Mouse (Mus musculus): ENCODE measurements around the gene Cyb5b. TPM values are rescaled to one million over a fixed set of nuclear protein-coding genes. Genes with fewer than 3 reads are reported as not detected.
"Not testable (repeated sequence)": the region's sequence is repeated elsewhere in the genome, so short reads cannot be mapped to it uniquely, and the experiment has no call there.

Gene Cyb5b
- polyA plus RNA-seq, 1 experiment, result 157 TPM

DNA sequence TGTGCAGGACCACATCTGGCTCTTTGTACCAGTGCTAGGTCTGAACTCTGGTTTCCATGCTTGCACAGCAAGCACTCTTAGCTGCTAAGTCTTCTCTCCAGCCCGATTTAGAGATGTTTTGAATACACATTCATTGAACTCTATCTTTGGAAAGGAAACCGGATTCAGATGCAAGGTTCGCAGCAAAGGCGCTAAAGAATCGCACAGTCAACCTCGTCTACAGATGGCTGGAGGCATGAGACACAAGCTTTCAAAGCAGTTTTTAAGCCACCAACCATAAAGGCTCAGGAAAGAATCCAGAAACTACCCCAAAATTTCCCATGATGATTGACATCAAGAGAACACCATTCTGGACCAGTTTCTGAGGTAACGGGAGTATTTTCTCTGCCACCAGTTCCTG lies 61.6 kb downstream of the Cyb5b start:
- TF ChIP-seq CTCF (IDR thresholded peaks at IDR 0.05; ENCODE audit: extremely low read depth, insufficient read length, insufficient replicate concordance, low read depth, low read length) (no peak), POLR2A (IDR thresholded peaks at IDR 0.05; ENCODE audit: low read depth, low read length) (no peak)
- 92% methylated on average over 7 of the region's 7 CpGs for WGBS
- H3K36me3 ChIP-seq (ENCODE audit: control insufficient read depth, insufficient read depth, low read length), result no peaks in the 10 kb centered on the region
- no peak overlapping the region for H3K27ac ChIP-seq (ENCODE audit: insufficient read depth, low read depth, low read length)
- no peaks in the 10 kb centered on the region for H3K27me3 ChIP-seq (ENCODE audit: control insufficient read depth, insufficient read depth, low read length)
- no peak overlapping the region for H3K4me3 ChIP-seq (ENCODE audit: low read depth, low read length)
- H3K4me1 ChIP-seq (ENCODE audit: control insufficient read depth, insufficient read depth, insufficient read length, low read length), result no peaks in the 10 kb centered on the region

GRCm38 (mm10) chr8:107217230-107217629 lies 66.8 kb downstream of the Cyb5b start:
- WGBS, result 34% methylated on average over 7 of the region's 7 CpGs
- H3K27ac ChIP-seq (ENCODE audit: insufficient read depth, low read depth, low read length); H3K4me1 ChIP-seq (ENCODE audit: control insufficient read depth, insufficient read depth, insufficient read length, low read length); H3K27me3 ChIP-seq (ENCODE audit: control insufficient read depth, insufficient read depth, low read length); H3K36me3 ChIP-seq (ENCODE audit: control insufficient read depth, insufficient read depth, low read length); H3K4me3 ChIP-seq (ENCODE audit: low read depth, low read length): not testable (repeated sequence)

- 84% methylated on average over 8 of the region's 8 CpGs for WGBS
- H3K36me3 ChIP-seq (ENCODE audit: control insufficient read depth, insufficient read depth, low read length), result no peaks in the 10 kb centered on the region
- no peaks in the 10 kb centered on the region for H3K4me1 ChIP-seq (ENCODE audit: control insufficient read depth, insufficient read depth, insufficient read length, low read length)
- no peak for TF ChIP-seq CTCF (IDR thresholded peaks at IDR 0.05; ENCODE audit: extremely low read depth, insufficient read length, insufficient replicate concordance, low read depth, low read length)
- no peak for TF ChIP-seq POLR2A (IDR thresholded peaks at IDR 0.05; ENCODE audit: low read depth, low read length)
- no peaks in the 10 kb centered on the region for H3K27me3 ChIP-seq (ENCODE audit: control insufficient read depth, insufficient read depth, low read length)
- no peak overlapping the region for H3K4me3 ChIP-seq (ENCODE audit: low read depth, low read length)
- H3K27ac ChIP-seq (ENCODE audit: insufficient read depth, low read depth, low read length), result no peak overlapping the region
These were observed 67.7 kb downstream of the Cyb5b start for GRCm38 (mm10) chr8:107218091-107218490.

DNA sequence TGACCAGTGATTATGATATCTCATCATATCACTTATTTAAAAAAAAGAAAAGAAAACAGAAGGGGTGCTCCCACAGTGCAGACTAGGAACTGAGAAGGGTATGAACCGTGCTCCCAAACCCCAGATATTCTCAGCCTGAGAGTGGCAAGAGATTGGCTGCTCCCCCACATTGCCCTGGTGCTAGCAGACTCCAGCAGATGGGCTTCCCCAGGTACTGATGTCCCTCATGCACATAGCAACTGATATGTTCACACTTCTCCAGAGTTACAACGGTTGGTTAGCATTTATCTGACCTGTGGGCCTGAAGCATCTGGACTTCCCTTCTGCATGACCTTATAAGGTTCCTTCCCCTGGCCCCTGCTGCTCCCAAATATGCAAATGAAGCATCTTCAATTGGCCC lies 68.6 kb downstream of the Cyb5b start:
- WGBS, result 80% methylated on average over 2 of the region's 2 CpGs

GRCm38 (mm10) chr8:107221924-107222851 lies 71.7 kb downstream of the Cyb5b start:
- no peak for TF ChIP-seq POLR2A (IDR thresholded peaks at IDR 0.05; ENCODE audit: low read depth, low read length)
- TF ChIP-seq CTCF (IDR thresholded peaks at IDR 0.05; ENCODE audit: extremely low read depth, insufficient read length, insufficient replicate concordance, low read depth, low read length), result no peak
- H3K27ac ChIP-seq (ENCODE audit: insufficient read depth, low read depth, low read length), result no peak overlapping the region
- no peaks in the 10 kb centered on the region for H3K36me3 ChIP-seq (ENCODE audit: control insufficient read depth, insufficient read depth, low read length)
- H3K4me1 ChIP-seq (ENCODE audit: control insufficient read depth, insufficient read depth, insufficient read length, low read length), result no peaks in the 10 kb centered on the region
- H3K27me3 ChIP-seq (ENCODE audit: control insufficient read depth, insufficient read depth, low read length), result no peaks in the 10 kb centered on the region
- WGBS, result 12% methylated on average over 8 of the region's 8 CpGs
- H3K4me3 ChIP-seq (ENCODE audit: low read depth, low read length), result no peak overlapping the region

More for the DNA sequence above, 68.6 kb downstream of the Cyb5b start:
- Histone ChIP-seq H3K4me3 (ENCODE audit: low read depth, low read length) (no peak overlapping the region), H3K27ac (ENCODE audit: insufficient read depth, low read depth, low read length) (no peak overlapping the region), H3K4me1 (ENCODE audit: control insufficient read depth, insufficient read depth, insufficient read length, low read length) (no peaks in the 10 kb centered on the region), H3K27me3 (ENCODE audit: control insufficient read depth, insufficient read depth, low read length) (no peaks in the 10 kb centered on the region), H3K36me3 (ENCODE audit: control insufficient read depth, insufficient read depth, low read length) (no peaks in the 10 kb centered on the region)
- no peak for TF ChIP-seq CTCF (IDR thresholded peaks at IDR 0.05; ENCODE audit: extremely low read depth, insufficient read length, insufficient replicate concordance, low read depth, low read length)
- no peak for TF ChIP-seq POLR2A (IDR thresholded peaks at IDR 0.05; ENCODE audit: low read depth, low read length)

GRCm38 (mm10) chr8:107226183-107226582 lies 75.7 kb downstream of the Cyb5b start:
- WGBS, result 80% methylated on average over 9 of the region's 9 CpGs

DNA sequence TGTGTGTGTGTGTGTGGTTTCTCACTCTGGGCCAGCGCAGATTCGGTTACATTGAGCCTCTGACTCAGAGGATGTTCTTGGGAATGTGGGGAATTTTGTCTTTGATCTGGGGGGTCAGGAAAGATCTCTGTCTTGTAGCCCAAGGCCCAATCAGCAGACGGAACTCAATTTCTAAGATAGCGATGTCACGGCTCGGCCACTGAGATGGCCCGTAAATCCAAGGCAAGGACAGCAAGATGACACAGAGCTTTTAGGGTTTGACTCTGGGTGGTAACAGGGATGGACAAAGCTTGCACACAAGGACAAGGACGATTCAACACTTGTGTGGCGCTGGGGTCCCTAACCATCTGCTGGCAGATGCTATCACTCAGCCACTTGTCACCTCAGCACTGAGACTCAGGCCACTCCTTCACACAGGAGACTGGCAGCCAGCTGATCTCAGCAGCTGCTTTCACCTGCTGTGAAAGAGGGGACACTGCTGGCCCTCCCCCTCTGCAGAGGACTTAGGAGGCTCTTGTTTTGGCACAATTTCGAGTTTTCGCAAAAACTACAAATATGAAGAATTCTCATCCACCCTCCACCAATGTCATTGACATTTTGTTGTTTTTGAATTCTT lies 76.7 kb downstream of the Cyb5b start:
- TF ChIP-seq POLR2A (IDR thresholded peaks at IDR 0.05; ENCODE audit: low read depth, low read length) (no peak), CTCF (IDR thresholded peaks at IDR 0.05; ENCODE audit: extremely low read depth, insufficient read length, insufficient replicate concordance, low read depth, low read length) (no peak)
- Histone ChIP-seq H3K4me3 (ENCODE audit: low read depth, low read length) (no peak overlapping the region), H3K27me3 (ENCODE audit: control insufficient read depth, insufficient read depth, low read length) (no peaks in the 10 kb centered on the region), H3K36me3 (ENCODE audit: control insufficient read depth, insufficient read depth, low read length) (no peaks in the 10 kb centered on the region), H3K4me1 (ENCODE audit: control insufficient read depth, insufficient read depth, insufficient read length, low read length) (no peaks in the 10 kb centered on the region), H3K27ac (ENCODE audit: insufficient read depth, low read depth, low read length) (no peak overlapping the region)
- WGBS, result 76% methylated on average over 11 of the region's 11 CpGs

More at GRCm38 (mm10) chr8:107226183-107226582, 75.7 kb downstream of the Cyb5b start:
- Histone ChIP-seq H3K27ac (ENCODE audit: insufficient read depth, low read depth, low read length) (no peak overlapping the region), H3K27me3 (ENCODE audit: control insufficient read depth, insufficient read depth, low read length) (no peaks in the 10 kb centered on the region), H3K4me1 (ENCODE audit: control insufficient read depth, insufficient read depth, insufficient read length, low read length) (no peaks in the 10 kb centered on the region), H3K36me3 (ENCODE audit: control insufficient read depth, insufficient read depth, low read length) (no peaks in the 10 kb centered on the region), H3K4me3 (ENCODE audit: low read depth, low read length) (no peak overlapping the region)
- TF ChIP-seq POLR2A (IDR thresholded peaks at IDR 0.05; ENCODE audit: low read depth, low read length), result no peak
- TF ChIP-seq CTCF (IDR thresholded peaks at IDR 0.05; ENCODE audit: extremely low read depth, insufficient read length, insufficient replicate concordance, low read depth, low read length), result no peak

Data from small intestine, adult 2 months (tissue).